Mouse (Mus musculus) heart, postnatal 4 days (tissue): Measurements from ENCODE around the gene Slc25a41. TPM values are rescaled to one million over a fixed set of nuclear protein-coding genes. Genes with fewer than 3 reads are reported as not detected.

Experiments
- DNase-seq: peaks from one replicate; pipeline ENCODE4 v3.0.0; 2021
- total RNA-seq, 2 experiments: library from RNA; stranded (reverse); gene quantifications; 2 replicates each; pipeline ENCODE4 v1.2.3; 2021

The Slc25a41 gene
- total RNA-seq, 2 experiments from 2014 or later, result not detected

DNA sequence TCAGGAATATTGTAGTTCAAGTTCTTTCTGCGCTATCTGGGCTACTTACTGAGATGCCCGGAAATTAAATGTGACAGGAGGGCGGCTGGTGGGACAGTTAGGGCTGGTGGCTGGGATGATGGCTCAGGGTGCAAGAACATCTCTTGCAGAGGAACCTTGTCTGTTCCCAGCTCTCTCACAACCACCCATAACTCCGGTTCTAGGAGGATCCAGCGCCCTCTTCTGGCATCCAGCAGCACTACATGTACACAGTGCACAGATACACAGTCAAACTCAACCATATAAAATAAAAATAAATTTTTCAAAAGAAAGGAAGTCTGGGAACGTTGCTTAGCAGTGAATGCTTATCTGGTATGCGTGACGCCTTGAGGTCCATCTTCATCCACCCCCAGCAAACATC lies 2.5 kb downstream of the Slc25a41 start:
- no peak for DNase-seq

GRCm38 (mm10) chr17:57032854-57033253 lies 8.6 kb downstream of the Slc25a41 start:
- DNase-seq, result no peak

- peak; percentile 99 for DNase-seq
Observed at GRCm38 (mm10) chr17:57031661-57032420, 9.6 kb downstream of the Slc25a41 start.

DNA sequence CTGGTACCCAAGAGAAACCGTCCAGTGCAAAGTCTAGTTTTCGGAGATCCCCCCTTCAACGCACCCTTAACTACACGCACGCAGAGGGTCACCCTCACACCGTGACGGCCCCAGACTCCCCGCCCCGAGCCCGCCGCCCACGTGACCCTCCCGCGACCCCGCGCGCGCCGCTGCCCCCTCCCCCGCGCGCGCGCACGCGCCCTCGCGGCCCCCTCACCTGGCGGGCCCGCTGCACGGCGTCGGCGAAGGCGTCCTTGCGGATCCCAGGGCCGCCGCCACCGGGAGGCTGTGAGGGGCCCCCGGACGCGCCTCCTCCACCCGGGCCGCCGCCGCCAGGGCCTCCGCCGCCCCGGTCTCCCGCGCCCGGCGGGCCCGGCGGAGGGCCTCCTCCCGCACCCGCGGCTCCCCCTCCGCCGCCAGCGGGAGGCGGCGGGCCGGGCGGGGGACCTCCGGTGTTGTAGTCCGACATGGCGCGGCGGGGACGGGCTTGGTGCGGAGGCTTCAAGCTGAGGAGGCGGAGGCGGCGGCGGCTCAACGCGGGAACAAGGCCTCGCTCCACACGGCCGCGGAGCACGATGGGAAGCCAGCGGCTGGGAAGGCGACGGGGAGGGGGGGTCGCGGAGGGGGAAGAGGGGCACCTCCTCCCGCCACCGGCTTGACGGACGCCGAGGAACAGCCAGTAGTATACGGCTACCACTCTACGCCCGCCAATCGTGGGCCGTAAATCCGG lies 10.4 kb downstream of the Slc25a41 start, which contains the start of gene Khsrp:
Gene Khsrp (minus strand): TSS at position 592 of the 730 bp plus-strand sequence.
- DNase-seq, result peak; percentile 71

DNA sequence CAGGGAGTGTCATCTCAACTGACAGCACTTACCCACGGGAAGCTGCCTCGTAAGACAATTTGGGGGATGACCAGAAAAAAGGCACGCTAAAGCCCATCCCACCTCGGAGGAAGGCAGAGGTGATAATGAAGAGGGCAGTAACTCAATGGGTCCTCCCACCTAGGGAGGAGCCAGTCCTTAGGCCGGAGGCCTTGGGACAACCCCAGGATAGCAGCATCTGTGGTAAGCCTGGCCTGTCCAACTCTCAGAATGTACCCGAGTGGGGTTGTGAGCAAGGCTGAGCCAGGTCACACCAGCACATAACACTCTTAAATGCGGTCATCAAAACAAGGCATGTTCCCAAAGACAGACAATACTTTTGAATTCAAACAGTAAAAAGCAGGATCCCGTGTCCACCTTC lies 11.8 kb downstream of the Slc25a41 start:
- no peak for DNase-seq

- no peak for DNase-seq
Observed at GRCm38 (mm10) chr17:57027471-57027870, 14.0 kb downstream of the Slc25a41 start.

DNA sequence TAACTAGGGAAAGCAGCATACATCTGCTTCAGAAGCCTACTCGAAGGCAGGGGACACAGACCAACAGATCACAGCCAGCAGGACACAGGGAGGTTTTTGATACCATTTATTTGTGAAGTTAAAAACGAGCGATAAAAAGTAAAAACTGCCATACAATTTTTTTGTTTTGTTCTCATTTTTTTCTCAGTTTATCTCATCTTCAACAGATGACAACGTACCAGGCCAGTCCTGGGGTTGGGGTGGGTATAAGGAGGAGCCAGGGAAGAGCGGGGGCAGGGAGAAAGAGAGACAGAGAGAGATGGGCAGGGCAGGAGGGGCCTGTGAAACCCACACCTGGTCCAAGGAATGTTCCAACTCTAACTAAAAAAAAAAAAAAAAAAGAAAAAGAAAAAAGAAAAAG lies 20.5 kb downstream of the Slc25a41 start:
- no peak for DNase-seq

- no peak for DNase-seq
Observed at GRCm38 (mm10) chr17:57019693-57020092, 21.8 kb downstream of the Slc25a41 start.

DNA sequence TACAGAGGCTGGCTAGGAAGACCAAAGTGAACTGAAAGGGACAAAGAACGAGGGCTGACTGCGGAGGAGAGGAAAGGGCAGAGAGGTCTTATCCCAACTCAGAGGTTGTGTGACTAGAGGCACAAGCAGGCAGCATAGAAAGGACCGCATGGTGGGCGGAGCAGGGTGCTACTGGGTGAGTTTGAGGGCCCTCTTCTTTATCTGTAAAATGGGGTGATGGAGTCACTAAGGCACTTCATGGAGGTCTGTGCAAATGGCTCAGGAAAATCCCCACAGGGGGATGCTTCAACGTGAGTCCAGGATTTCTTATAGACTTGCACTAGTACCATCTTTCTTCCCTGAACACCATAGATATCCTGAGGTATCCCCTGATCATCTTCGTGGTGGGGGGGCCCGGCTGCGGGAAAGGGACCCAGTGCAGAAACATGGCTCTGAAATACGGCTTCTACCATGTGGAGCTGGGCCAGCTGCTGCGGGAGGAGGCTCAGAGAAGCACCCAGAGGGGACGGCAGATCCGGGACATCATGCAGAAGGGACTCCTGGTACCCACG lies 29.1 kb downstream of the Slc25a41 start:
- DNase-seq, result no peak

DNA sequence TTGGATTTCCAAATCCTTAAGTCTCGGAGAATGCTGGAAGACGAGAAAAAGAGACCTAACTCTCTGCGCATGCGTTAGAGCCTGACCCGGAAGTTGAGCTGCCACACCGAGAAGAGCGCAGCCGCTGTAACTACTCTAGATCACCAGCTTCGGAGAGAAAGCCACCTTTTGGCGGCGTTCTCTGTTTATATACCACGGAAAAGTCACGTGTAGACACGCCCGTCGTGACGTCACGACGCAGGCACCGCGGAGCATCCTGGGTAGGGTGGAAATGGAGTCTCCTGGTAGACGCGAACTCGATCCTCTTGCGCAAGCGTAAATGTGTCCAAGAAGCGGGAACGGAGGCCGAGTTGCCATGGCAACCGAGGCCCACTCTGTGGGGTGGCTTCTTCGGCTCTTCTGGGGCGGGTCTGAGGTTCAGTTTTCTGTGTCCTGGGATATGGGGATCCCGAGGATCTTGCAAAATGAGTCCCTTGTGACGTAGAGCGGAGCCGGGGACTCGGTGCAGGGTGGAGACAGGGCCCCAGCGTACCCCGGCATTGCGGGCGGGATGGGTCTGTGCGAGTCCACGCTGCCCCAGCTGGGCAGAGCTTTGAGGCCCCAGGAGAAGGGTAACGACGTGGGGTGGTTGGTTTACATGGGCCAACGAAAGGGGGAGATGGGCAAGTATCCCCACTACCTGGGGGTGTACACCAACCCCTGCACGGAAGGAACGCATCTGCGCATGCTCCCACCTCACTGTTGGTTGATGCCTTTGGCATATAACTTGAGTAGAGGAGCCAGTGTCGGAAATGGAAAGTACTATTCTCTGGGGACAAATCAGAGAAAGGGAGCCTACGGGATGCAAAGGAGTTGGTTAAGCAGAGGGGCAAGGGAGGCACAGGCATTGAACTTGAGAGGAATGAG lies 30.0 kb downstream of the Slc25a41 start, which contains the start of the genes Gtf2f1 and Gm17949:
Gene Gtf2f1 (minus strand): TSS at position 53 of the 906 bp plus-strand sequence.
Gene Gm17949 (plus strand): TSS at position 234 of the 906 bp plus-strand sequence.
- DNase-seq, result peak; percentile 92

DNA sequence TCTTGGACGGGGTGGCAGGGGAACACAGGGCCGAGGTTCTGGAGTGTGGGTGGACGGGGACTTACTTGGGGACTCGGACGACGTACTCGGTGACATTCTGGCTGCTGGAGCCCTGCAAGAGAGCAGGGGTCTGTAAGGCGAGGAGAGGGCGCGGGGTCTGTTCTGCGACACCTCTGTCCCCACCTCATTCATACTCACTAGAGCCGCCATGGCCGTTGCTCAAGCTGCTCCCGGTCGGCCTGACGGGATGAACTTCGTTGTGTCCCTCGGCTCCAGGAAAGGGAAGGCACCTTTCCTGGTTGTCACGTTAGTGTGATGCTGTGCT lies 30.6 kb downstream of the Slc25a41 start:
- DNase-seq, result no peak

- DNase-seq, result peak; percentile 38
Observed at GRCm38 (mm10) chr17:57007137-57007905, 34.1 kb downstream of the Slc25a41 start.

- no peak for DNase-seq
Observed at GRCm38 (mm10) chr17:57003994-57004393, 37.5 kb downstream of the Slc25a41 start.

GRCm38 (mm10) chr17:57001228-57001627 lies 40.2 kb downstream of the Slc25a41 start:
- DNase-seq, result peak; percentile 36

DNA sequence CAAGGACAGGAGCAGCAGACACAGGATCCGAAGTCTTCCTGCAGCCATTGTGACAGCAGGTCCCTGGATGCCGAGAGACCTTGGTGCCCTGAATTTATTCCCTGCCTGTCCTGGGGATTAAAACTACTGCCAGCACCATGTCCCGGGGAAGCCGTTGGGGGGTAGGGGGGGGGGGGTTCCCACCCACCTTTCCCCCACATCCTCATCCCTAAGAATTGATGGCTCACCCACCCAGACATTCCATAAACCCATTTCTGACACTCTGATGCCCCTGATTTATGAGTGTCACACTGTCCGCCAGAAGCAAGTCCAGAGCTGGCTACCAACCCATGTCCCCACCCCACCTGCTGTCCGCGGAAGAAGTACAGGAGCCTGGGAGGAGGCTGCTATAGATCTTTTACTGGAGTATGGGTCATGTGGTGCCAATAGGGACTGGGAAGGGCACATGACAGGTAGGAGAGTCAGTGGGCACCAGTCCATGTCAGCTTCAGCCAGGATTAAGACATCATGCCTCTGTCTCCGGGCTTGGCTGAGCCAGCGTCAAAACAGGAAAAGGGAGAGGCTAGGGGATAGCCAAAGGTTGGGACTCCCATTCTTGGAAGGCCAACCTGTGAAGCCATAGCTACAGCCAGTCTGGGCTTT lies 41.4 kb downstream of the Slc25a41 start, which contains the start of gene Pspn:
Gene Pspn (minus strand): TSS at position 51 of the 642 bp plus-strand sequence.
- DNase-seq, result no peak

GRCm38 (mm10) chr17:56999414-56999813 lies 42.0 kb downstream of the Slc25a41 start:
- no peak for DNase-seq

- peak; percentile 95 for DNase-seq
Observed at GRCm38 (mm10) chr17:56997029-56997667, 44.3 kb downstream of the Slc25a41 start, which contains the start of gene Alkbh7. Gene Alkbh7, plus strand, starts transcription at chr17:56997339.

GRCm38 (mm10) chr17:56996506-56996905 lies 44.9 kb downstream of the Slc25a41 start:
- DNase-seq, result no peak

DNA sequence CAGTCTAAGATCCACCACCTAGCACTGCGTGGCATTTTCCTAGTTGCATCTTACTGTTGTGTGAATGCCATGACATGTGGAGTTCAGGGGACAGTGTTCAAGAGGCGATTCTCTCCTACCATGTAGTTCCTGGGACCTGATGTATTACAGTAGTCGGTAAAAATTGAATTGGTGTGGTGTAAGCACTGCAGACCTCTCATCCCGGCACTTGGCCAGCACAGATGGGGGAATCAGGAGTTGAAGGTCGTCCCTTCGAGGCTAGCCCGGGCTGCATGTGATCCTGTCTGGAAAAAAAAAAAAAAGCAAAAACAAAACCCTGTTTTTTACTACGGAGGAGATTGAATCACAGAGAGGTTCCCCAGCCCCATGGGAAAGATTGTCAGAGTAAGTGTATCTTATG lies 46.4 kb downstream of the Slc25a41 start:
- DNase-seq, result no peak

DNA sequence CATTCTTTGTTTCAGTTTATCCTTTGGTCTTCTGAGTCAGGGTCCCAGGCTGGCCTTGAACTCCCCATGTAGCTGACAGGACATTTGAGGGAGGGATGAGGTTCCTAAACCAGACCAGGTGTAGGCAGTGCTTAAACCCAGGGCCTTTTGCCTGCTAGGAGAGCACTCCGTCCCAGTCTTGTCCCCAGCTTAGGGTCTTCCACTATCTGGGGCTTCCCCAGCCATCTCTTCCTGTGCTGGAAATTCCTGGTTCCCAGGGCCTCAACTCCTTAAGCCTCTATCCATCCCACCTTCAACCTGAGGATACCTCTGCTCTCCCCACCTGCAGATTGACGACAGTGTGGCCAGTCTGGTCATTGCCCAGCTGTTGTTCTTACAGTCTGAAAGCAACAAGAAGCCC lies 50.5 kb downstream of the Slc25a41 start:
- DNase-seq, result no peak
